Mouse (Mus musculus) hindbrain, embryonic 10.5 days (tissue): Measurements from ENCODE around the gene Nek2. TPM values are rescaled to one million over a fixed set of nuclear protein-coding genes. Genes with fewer than 3 reads are reported as not detected.

Experiments
- DNase-seq: peaks from one replicate; pipeline ENCODE4 v3.0.0-alpha.2; 2017; ENCODE audit warnings: low spot score
- H3K27ac ChIP-seq: fragments of 300-500 bp; sonication (generic); 2 replicates; pipeline ENCODE4 v1.5.1; 2016; ENCODE audit warnings: mild to moderate bottlenecking, moderate library complexity
- H3K27me3 ChIP-seq: fragments of 300-500 bp; sonication (generic); 2 replicates; pipeline ENCODE4 v1.6.1; 2016; ENCODE audit warnings: mild to moderate bottlenecking; ENCODE audit not compliant: poor library complexity, insufficient read depth, severe bottlenecking
- H3K36me3 ChIP-seq: fragments of 300-500 bp; sonication (generic); 2 replicates; pipeline ENCODE4 v1.6.1; 2016; ENCODE audit warnings: mild to moderate bottlenecking, moderate library complexity
- H3K4me1 ChIP-seq: fragments of 300-500 bp; sonication (generic); replicated peaks from 2 replicates; pipeline ENCODE4 v1.6.1; 2016; ENCODE audit warnings: mild to moderate bottlenecking
- H3K4me3 ChIP-seq: fragments of 300-500 bp; sonication (generic); 2 replicates; pipeline ENCODE4 v1.5.1; 2016; ENCODE audit warnings: mild to moderate bottlenecking, moderate library complexity
- H3K9me3 ChIP-seq: fragments of 300-500 bp; sonication (generic); 2 replicates; pipeline ENCODE4 v1.6.1; 2016; ENCODE audit warnings: mild to moderate bottlenecking, moderate library complexity
- WGBS: fragments of 180-500 bp; shearing (Covaris S2); methylation state at CpG from one replicate; pipeline ENCODE4 v1.1.7; 2016; 5-methylcytosine and 5-hydroxymethylcytosine counted together
- polyA plus RNA-seq: library from polyadenylated mRNA; unstranded; fragments of >200 nt; fragmentation: Nextera tagmentation; extraction: Ambion mirVana; gene quantifications from 2 replicates; pipeline ENCODE4 v1.2.1, GENCODE M21; 2016

Nek2 gene
- polyA plus RNA-seq, 1 experiment from 2014 or later, result 41.6 TPM

GRCm38 (mm10) chr1:191875683-191876305 is 54.5 kb downstream of the Nek2 start:
- Histone ChIP-seq H3K4me1 (peaks cover 8% of the 10 kb centered on the region), H3K9me3 (no peaks in the 10 kb centered on the region), H3K27me3 (no peaks in the 10 kb centered on the region), H3K4me3 (no peak overlapping the region), H3K27ac (no peak overlapping the region), H3K36me3 (no peaks in the 10 kb centered on the region)
- DNase-seq, result no peak
- 77% methylated on average over 9 of the region's 9 CpGs for WGBS

- WGBS, result 59% methylated on average over 10 of the region's 10 CpGs
- Histone ChIP-seq H3K4me3 (no peak overlapping the region), H3K4me1 (peaks cover 15% of the 10 kb centered on the region), H3K27me3 (no peaks in the 10 kb centered on the region), H3K27ac (0 out of 2 replicates have a peak overlapping the region, but pooled peaks have one; percentile 36), H3K36me3 (no peaks in the 10 kb centered on the region), H3K9me3 (no peaks in the 10 kb centered on the region)
- DNase-seq, result peak; percentile 9
Observed at GRCm38 (mm10) chr1:191877681-191878080, 56.4 kb downstream of the Nek2 start.

GRCm38 (mm10) chr1:191878518-191878921 is 57.3 kb downstream of the Nek2 start:
- Histone ChIP-seq H3K36me3 (no peaks in the 10 kb centered on the region), H3K9me3 (no peaks in the 10 kb centered on the region), H3K4me3 (no peak overlapping the region), H3K27me3 (no peaks in the 10 kb centered on the region), H3K27ac (peak overlapping the region; percentile 36; the same call in 1 of the 2 replicates), H3K4me1 (peaks cover 15% of the 10 kb centered on the region)
- DNase-seq, result no peak
- WGBS, result 86% methylated on average over 4 of the region's 4 CpGs

GRCm38 (mm10) chr1:191880247-191880646 is 59.0 kb downstream of the Nek2 start:
- H3K4me1 ChIP-seq, result peaks cover 15% of the 10 kb centered on the region
- no peaks in the 10 kb centered on the region for H3K9me3 ChIP-seq
- no peak overlapping the region for H3K27ac ChIP-seq
- no peaks in the 10 kb centered on the region for H3K27me3 ChIP-seq
- DNase-seq, result no peak
- 94% methylated on average over 3 of the region's 3 CpGs for WGBS
- no peaks in the 10 kb centered on the region for H3K36me3 ChIP-seq
- no peak overlapping the region for H3K4me3 ChIP-seq

GRCm38 (mm10) chr1:191880921-191881609 is 59.8 kb downstream of the Nek2 start:
- DNase-seq, result no peak
- Histone ChIP-seq H3K27me3 (no peaks in the 10 kb centered on the region), H3K9me3 (no peaks in the 10 kb centered on the region), H3K4me3 (no peak overlapping the region), H3K36me3 (no peaks in the 10 kb centered on the region), H3K4me1 (peaks cover 15% of the 10 kb centered on the region), H3K27ac (no peak overlapping the region; the same call in 1 of the 2 replicates)
- WGBS, result 85% methylated on average over 8 of the region's 8 CpGs

GRCm38 (mm10) chr1:191881663-191882062 is 60.4 kb downstream of the Nek2 start:
- DNase-seq, result no peak
- no peaks in the 10 kb centered on the region for H3K36me3 ChIP-seq
- no peak overlapping the region for H3K4me3 ChIP-seq
- no peaks in the 10 kb centered on the region for H3K9me3 ChIP-seq
- H3K4me1 ChIP-seq, result peaks cover 15% of the 10 kb centered on the region
- 73% methylated on average over 2 of the region's 2 CpGs for WGBS
- no peaks in the 10 kb centered on the region for H3K27me3 ChIP-seq
- H3K27ac ChIP-seq, result no peak overlapping the region; the same call in 1 of the 2 replicates

Other genes starting within 250 kb of the Nek2 start
- 55.7 and 74.0 TPM in 2 replicates for gene Dtl, start 245.9 kb upstream of the Nek2 start, polyA plus RNA-seq
- gene Ints7, start 245.8 kb upstream of the Nek2 start, polyA plus RNA-seq, result 67.4 and 73.6 TPM in 2 replicates
- gene Lpgat1, start 103.6 kb upstream of the Nek2 start, polyA plus RNA-seq, result 16.1 and 18.5 TPM in 2 replicates
- 1.3 and 1.6 TPM in 2 replicates for gene Slc30a1, start 85.3 kb downstream of the Nek2 start, polyA plus RNA-seq
- gene Rd3, start 155.9 kb downstream of the Nek2 start, polyA plus RNA-seq, result 1.1 and 2.9 TPM in 2 replicates